Mouse (Mus musculus) spleen, postnatal 10 days (tissue): ENCODE results near the gene Ephb1.

Experiments
- DNase-seq, 2 experiments: peaks; one replicate each; pipeline ENCODE4 v3.0.0; 2021 to 2022; ENCODE audit warnings: low spot score in 2 of 2

The Ephb1 gene

GRCm38 (mm10) chr9:102352186-102353055, 2.1 kb downstream of the Ephb1 start:
- DNase-seq: no peak

GRCm38 (mm10) chr9:102351721-102352120, 2.8 kb downstream of the Ephb1 start:
- DNase-seq: no peak

- DNase-seq: no peak
Measured at GRCm38 (mm10) chr9:102351221-102351620, 3.3 kb downstream of the Ephb1 start.

GRCm38 (mm10) chr9:102350696-102351095, 3.8 kb downstream of the Ephb1 start:
- no peak for DNase-seq

- no peak for DNase-seq
Measured at GRCm38 (mm10) chr9:102350076-102350475, 4.4 kb downstream of the Ephb1 start.

GRCm38 (mm10) chr9:102346801-102347200, 7.7 kb downstream of the Ephb1 start:
- no peak for DNase-seq

- DNase-seq: no peak
Measured at GRCm38 (mm10) chr9:102345474-102345873, 9.0 kb downstream of the Ephb1 start.

GRCm38 (mm10) chr9:102345047-102345446, 9.4 kb downstream of the Ephb1 start:
- no peak for DNase-seq

- no peak for DNase-seq
Measured at GRCm38 (mm10) chr9:102344086-102344930, 10.2 kb downstream of the Ephb1 start.

GRCm38 (mm10) chr9:102343061-102343460, 11.4 kb downstream of the Ephb1 start:
- no peak for DNase-seq

- DNase-seq: no peak
Measured at GRCm38 (mm10) chr9:102342026-102342425, 12.5 kb downstream of the Ephb1 start.

- DNase-seq: no peak
Measured at GRCm38 (mm10) chr9:102340768-102341167, 13.7 kb downstream of the Ephb1 start.

GRCm38 (mm10) chr9:102335571-102336282, 18.8 kb downstream of the Ephb1 start:
- DNase-seq: no peak

- no peak for DNase-seq
Measured at GRCm38 (mm10) chr9:102330266-102331060, 24.0 kb downstream of the Ephb1 start.

GRCm38 (mm10) chr9:102327625-102328150, 26.8 kb downstream of the Ephb1 start:
- DNase-seq: no peak

- DNase-seq: no peak
Measured at GRCm38 (mm10) chr9:102315436-102315835, 39.1 kb downstream of the Ephb1 start.

GRCm38 (mm10) chr9:102314795-102315194, 39.7 kb downstream of the Ephb1 start:
- DNase-seq: no peak

- no peak for DNase-seq
Measured at GRCm38 (mm10) chr9:102310431-102310830, 44.1 kb downstream of the Ephb1 start.

- DNase-seq: no peak
Measured at GRCm38 (mm10) chr9:102309278-102309677, 45.2 kb downstream of the Ephb1 start.

- DNase-seq: no peak
Measured at GRCm38 (mm10) chr9:102307656-102308055, 46.8 kb downstream of the Ephb1 start.
